Mouse (Mus musculus) Patski (cell line): ENCODE results near the gene Rere. TPM values are rescaled to one million over a fixed set of nuclear protein-coding genes. Genes with fewer than 3 reads are reported as not detected.

Experiments
- ATAC-seq: fragments of 100-300 bp; one replicate; pipeline ENCODE4 v1.8.0; 2021
- CTCF ChIA-PET: fragments of 350-600 bp; sonication (Branson Sonifier 250); formaldehyde crosslinking; loops from one replicate; lab custom pipeline; 2022; ENCODE audit warnings: inconsistent platforms; lab: Charles Lee
- POLR2A ChIA-PET: fragments of 350-600 bp; sonication (Branson Sonifier 250); formaldehyde crosslinking; loops from one replicate; lab custom pipeline; 2022; ENCODE audit warnings: antibody characterized with exemption, inconsistent platforms; lab: Charles Lee
- DNase-seq: peaks from one replicate; pipeline ENCODE4 v3.0.0-alpha.2; 2011; ENCODE audit warnings: low read depth, low spot score
- H3K27me3 ChIP-seq: fragments of 371-371 bp; one replicate; pipeline ENCODE4 v1.5.1; 2021
- CTCF ChIP-seq: fragments of 100-300 bp; IDR thresholded peaks from one replicate; pipeline ENCODE4 v1.5.1; 2021
- in situ Hi-C: fragments of 300-500 bp; cut with MboI; formaldehyde crosslinking; loops from 3 replicates; pipeline ENCODE4 v1.11.1; 2018; ENCODE audit warnings: low pct_unique_long_range_greater_than_20kb, mixed read lengths
- polyA plus RNA-seq: library from polyadenylated mRNA; unstranded; gene quantifications from one replicate; pipeline ENCODE4 v1.2.3, GENCODE M21; 2021

The Rere gene
- polyA plus RNA-seq, 1 experiment from 2014 or later, result 155 TPM

DNA sequence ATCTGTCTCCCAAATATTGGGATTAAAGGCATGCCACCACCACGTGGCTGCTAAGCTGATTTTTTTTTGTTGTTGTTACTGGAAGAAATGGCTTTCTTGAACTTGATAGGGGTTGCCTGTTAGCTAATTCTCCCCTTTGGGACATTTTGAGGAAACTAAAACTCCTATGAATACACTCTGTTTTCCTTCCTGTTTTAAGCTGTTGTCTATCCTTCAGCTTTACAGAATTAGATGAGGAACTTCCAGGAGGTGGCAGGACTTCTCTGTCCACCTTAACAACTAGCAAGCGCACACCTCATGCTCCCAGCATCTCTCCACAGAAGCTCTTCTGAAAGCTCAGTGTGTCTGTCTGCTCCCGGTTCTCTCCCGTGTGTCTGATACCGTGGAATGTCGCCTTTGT lies 157.2 kb downstream of the Rere start:
- ChIA-PET POLR2A (no interaction called here), CTCF (no interaction called here)
- in situ Hi-C loops, result no loop called here
- DNase-seq, result no peak
- no peak for ATAC-seq
- H3K27me3 ChIP-seq, result no peaks in the 10 kb centered on the region
- TF ChIP-seq CTCF, result no peak

DNA sequence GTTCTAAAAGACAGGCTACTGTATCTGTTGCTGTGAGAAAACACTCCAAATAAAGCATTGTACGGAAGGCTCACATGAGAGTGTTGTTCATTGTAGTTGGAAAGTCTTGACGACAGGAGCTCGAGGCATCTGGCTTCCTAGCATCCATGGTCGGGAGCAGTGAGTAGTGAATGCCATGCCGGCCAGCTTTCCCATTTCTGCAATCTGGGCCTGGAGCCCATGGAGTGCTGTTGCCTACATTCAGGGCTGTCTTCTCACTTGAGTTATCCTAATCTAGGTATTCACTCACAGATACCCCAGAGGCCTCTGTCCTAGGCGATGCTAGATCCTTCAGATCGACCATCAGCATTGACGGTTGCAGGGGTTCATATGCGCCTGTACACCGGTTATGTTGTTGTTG lies 160.5 kb downstream of the Rere start:
- DNase-seq (no peak), ATAC-seq (no peak)
- POLR2A ChIA-PET, result no interaction called here
- H3K27me3 ChIP-seq, result no peaks in the 10 kb centered on the region
- in situ Hi-C loops, result no loop called here
- TF ChIP-seq CTCF, result no peak
- CTCF ChIA-PET, result interaction anchor here (0.9 kb wide), 1 partner anchor 8 kb away, joined by 3 read pairs; no protein-coding TSS in a partner anchor

- DNase-seq (no peak), ATAC-seq (no peak)
- no peaks in the 10 kb centered on the region for H3K27me3 ChIP-seq
- ChIA-PET CTCF (no interaction called here), POLR2A (no interaction called here)
- TF ChIP-seq CTCF, result no peak
- in situ Hi-C loops, result no loop called here
Measured at GRCm38 (mm10) chr4:150444068-150444467, 162.6 kb downstream of the Rere start.

DNA sequence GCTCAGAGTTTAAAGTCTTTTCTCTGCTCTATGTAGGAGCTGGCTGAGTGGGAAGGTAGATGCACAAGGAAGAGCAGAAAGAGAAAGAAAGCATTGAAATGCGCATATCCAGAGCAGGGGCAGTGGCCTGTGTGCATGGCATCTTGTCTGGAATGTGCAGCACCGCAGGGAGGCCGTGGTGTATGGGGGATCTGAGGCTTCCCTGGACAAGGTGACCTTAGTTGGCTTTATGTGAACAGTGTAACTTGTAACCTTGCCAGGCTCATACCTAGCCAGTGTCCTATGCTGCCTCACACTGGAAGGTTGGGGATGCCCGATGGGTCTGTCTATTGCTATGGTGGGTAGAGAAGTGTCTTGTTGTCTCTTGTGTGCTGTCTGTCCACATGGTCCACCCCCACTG lies 165.2 kb downstream of the Rere start:
- no peaks in the 10 kb centered on the region for H3K27me3 ChIP-seq
- ATAC-seq (peak; percentile 54), DNase-seq (no peak)
- ChIA-PET CTCF (no interaction called here), POLR2A (no interaction called here)
- in situ Hi-C loops, result no loop called here
- TF ChIP-seq CTCF, result peak; percentile 31

DNA sequence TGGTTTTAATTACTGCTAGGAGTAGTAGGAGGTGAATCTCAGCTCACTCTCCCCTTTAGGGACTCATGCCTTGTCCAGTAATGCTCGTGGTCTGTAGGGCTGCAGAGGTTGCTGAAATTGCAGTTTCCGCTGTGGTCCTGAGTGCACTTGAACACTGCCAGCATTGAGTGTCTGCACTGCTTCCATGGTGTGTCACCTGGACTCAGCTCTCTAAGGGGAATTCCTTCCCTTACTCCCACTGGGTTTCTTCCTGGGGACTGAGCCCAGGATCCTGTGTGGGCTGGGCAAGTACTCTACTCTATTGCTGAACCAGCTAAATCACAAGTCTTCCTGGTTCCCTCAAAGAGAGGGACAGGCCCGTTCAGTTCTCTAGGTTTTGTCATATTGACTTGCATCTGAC lies 166.1 kb downstream of the Rere start:
- in situ Hi-C loops, result no loop called here
- ATAC-seq, result no peak
- ChIA-PET POLR2A (interaction anchor here (0.9 kb wide), 1 partner anchor 12 kb away, joined by 3 read pairs; no protein-coding TSS in a partner anchor), CTCF (no interaction called here)
- no peak for TF ChIP-seq CTCF
- DNase-seq, result no peak
- no peaks in the 10 kb centered on the region for H3K27me3 ChIP-seq

DNA sequence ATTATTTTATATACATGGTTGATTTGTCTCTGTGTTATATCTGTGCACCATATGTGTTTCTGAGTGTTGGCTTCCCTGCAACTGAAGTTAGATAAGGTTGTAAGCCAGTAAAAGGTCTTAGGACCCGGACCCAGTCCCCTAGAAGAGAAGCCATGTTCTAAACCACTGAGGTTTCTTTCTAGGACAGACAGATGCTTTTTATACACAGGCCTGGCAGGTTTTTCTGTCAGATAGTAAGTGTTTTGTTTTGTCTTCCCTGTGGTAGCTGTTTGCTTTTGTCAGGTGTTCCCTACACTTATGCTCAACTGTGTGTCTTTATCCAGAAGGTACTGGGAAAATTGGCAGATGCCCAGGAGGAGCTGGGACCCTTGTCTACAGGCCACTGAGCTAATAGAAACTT lies 167.0 kb downstream of the Rere start:
- in situ Hi-C loops, result no loop called here
- DNase-seq (no peak), ATAC-seq (no peak)
- TF ChIP-seq CTCF, result no peak
- no peaks in the 10 kb centered on the region for H3K27me3 ChIP-seq
- CTCF ChIA-PET, result no interaction called here
- POLR2A ChIA-PET, result no interaction called here

GRCm38 (mm10) chr4:150450081-150450691 lies 168.7 kb downstream of the Rere start:
- ChIA-PET CTCF (no interaction called here), POLR2A (no interaction called here)
- in situ Hi-C loops, result no loop called here
- no peak for ATAC-seq
- TF ChIP-seq CTCF, result no peak
- DNase-seq, result no peak
- no peaks in the 10 kb centered on the region for H3K27me3 ChIP-seq

GRCm38 (mm10) chr4:150452155-150452847 lies 170.9 kb downstream of the Rere start:
- in situ Hi-C loops, result no loop called here
- no peak for TF ChIP-seq CTCF
- ChIA-PET CTCF (interaction anchor here (0.6 to 1.2 kb wide), 2 partner anchors 114 to 163 kb away, joined by 3 read pairs; no protein-coding TSS in a partner anchor), POLR2A (no interaction called here)
- H3K27me3 ChIP-seq, result no peaks in the 10 kb centered on the region
- DNase-seq (no peak), ATAC-seq (no peak)

- POLR2A ChIA-PET, result no interaction called here
- H3K27me3 ChIP-seq, result no peaks in the 10 kb centered on the region
- ATAC-seq, result no peak
- DNase-seq, result no peak
- no peak for TF ChIP-seq CTCF
- in situ Hi-C loops, result no loop called here
- CTCF ChIA-PET, result interaction anchor here (1.3 kb wide), 1 partner anchor 9 kb away, joined by 3 read pairs; no protein-coding TSS in a partner anchor
Measured at GRCm38 (mm10) chr4:150454571-150455306, 173.3 kb downstream of the Rere start.

- in situ Hi-C loops, result no loop called here
- ATAC-seq (no peak), DNase-seq (no peak)
- no peaks in the 10 kb centered on the region for H3K27me3 ChIP-seq
- POLR2A ChIA-PET, result no interaction called here
- CTCF ChIA-PET, result no interaction called here
- TF ChIP-seq CTCF, result no peak
Measured at GRCm38 (mm10) chr4:150455750-150456149, 174.3 kb downstream of the Rere start.

- DNase-seq, result no peak
- CTCF ChIA-PET, result no interaction called here
- H3K27me3 ChIP-seq, result no peaks in the 10 kb centered on the region
- no peak for TF ChIP-seq CTCF
- POLR2A ChIA-PET, result no interaction called here
- no peak for ATAC-seq
- in situ Hi-C loops, result no loop called here
Measured at GRCm38 (mm10) chr4:150456452-150456851, 175.0 kb downstream of the Rere start.
